Mouse (Mus musculus): Measurements from ENCODE around the gene Spcs2. TPM values are rescaled to one million over a fixed set of nuclear protein-coding genes. Genes with fewer than 3 reads are reported as not detected.
A peak's percentile ranks its signal among the peaks of the same experiment; 100 is the strongest.

Spcs2 gene
- polyA plus RNA-seq, 1 experiment: 78.5 TPM

DNA sequence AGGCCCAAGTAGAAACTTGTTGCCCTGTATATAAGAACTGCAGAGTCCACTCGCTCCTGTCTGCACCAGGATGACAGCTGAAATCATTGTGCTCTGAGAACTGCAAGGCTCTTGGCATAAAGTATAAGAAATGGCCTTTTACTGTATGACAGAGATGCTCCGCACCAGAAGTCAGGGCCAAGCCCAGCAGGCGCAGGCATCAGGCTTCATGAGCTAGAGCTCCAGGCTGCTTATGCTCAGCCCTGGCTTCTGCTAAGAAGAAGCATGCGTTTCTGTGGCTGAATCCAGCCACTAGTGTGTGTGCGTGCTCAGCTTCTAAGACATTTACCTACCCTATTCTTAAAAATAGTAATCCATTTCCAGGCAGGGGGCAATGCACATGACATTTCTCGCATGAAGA is 31.2 kb upstream of the Spcs2 start:
- Histone ChIP-seq H3K27ac (ENCODE audit: insufficient read depth, low read length) (no peak overlapping the region), H3K27me3 (ENCODE audit: control insufficient read depth, insufficient read depth, low read length) (no peaks in the 10 kb centered on the region), H3K4me1 (ENCODE audit: control insufficient read depth, insufficient read depth, low read length) (no peaks in the 10 kb centered on the region), H3K4me3 (replicated peaks; ENCODE audit: insufficient read depth, low read depth, low read length) (no peak overlapping the region)
- DNase-seq: peak in 1 of 2 experiments; percentile 32
- 30% methylated on average over 6 of the region's 6 CpGs for WGBS
- no peak for TF ChIP-seq CTCF (IDR thresholded peaks at IDR 0.05; ENCODE audit: borderline replicate concordance, insufficient read depth, low read depth, low read length)
- no peak for TF ChIP-seq POLR2A (IDR thresholded peaks at IDR 0.05; ENCODE audit: borderline replicate concordance, insufficient read depth, low read length)

DNA sequence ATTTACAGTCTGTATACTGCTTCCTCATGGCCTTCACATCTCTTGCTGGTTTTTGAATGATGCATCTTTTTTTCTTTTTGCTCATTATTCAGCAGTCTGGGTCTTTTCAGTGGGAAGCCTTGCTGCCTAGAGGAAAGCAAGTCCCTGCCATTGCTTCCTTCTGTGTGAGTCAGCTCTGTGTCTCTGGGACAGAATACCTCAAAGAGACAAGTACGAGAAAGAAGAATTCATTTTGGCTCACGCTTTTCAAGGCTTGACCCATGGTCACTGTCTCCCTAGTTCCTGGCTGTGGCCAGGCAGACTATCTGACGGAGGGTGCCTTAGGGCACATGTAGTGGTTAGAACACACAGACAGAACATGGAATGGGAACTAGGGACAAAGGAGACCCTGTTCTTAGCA is 30.7 kb upstream of the Spcs2 start:
- no peaks in the 10 kb centered on the region for H3K27me3 ChIP-seq (ENCODE audit: control insufficient read depth, insufficient read depth, low read length)
- H3K4me1 ChIP-seq (ENCODE audit: control insufficient read depth, insufficient read depth, low read length): no peaks in the 10 kb centered on the region
- TF ChIP-seq CTCF (IDR thresholded peaks at IDR 0.05; ENCODE audit: borderline replicate concordance, insufficient read depth, low read depth, low read length) (no peak), POLR2A (IDR thresholded peaks at IDR 0.05; ENCODE audit: borderline replicate concordance, insufficient read depth, low read length) (no peak)
- H3K27ac ChIP-seq (ENCODE audit: insufficient read depth, low read length): no peak overlapping the region
- WGBS: 86% methylated on average over 3 of the region's 3 CpGs
- no peak for DNase-seq
- H3K4me3 ChIP-seq (replicated peaks; ENCODE audit: insufficient read depth, low read depth, low read length): no peak overlapping the region

DNA sequence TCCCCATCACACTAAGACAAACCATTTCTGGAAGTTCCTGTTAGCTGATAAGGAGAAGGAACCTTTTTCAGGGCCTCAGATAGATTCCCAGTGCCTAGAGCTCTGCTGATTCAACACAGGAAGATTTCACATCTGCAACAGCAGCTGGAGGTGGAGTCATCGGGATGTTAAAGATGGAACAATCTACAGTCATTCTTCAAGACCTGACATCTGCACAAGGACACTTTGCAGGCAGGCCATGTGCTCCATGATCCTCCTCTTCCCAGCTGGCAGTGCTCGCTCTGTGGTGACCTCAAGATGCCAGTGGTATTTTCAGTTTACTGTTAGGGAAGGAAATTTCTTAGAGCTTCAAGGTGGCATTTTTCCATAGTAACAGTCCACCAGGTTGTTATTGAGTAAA is 29.1 kb upstream of the Spcs2 start:
- Histone ChIP-seq H3K27ac (ENCODE audit: insufficient read depth, low read length) (no peak overlapping the region), H3K4me1 (ENCODE audit: control insufficient read depth, insufficient read depth, low read length) (no peaks in the 10 kb centered on the region), H3K27me3 (ENCODE audit: control insufficient read depth, insufficient read depth, low read length) (no peaks in the 10 kb centered on the region), H3K4me3 (replicated peaks; ENCODE audit: insufficient read depth, low read depth, low read length) (no peak overlapping the region)
- no peak for TF ChIP-seq CTCF (IDR thresholded peaks at IDR 0.05; ENCODE audit: borderline replicate concordance, insufficient read depth, low read depth, low read length)
- TF ChIP-seq POLR2A (IDR thresholded peaks at IDR 0.05; ENCODE audit: borderline replicate concordance, insufficient read depth, low read length): no peak
- no peak for DNase-seq
- 91% methylated on average over 2 of the region's 2 CpGs for WGBS

DNA sequence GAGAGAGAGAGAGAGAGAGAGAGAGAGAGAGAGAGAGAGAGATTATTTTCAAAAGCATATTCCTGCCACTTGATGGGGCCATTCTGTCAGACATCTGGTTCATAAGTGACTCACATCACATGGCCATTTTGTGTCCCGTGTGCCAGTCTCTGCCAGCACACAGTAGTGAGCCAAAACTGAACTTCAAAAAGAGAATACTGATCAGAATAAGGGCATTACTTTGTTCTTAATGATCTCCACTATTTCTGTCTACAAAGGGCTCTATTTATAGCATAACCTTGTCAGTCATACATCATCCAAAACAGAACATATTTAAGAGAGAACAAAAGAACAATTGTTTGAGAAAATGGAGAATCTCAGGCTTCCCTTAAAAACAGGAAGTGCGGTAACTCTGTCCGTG is 28.2 kb upstream of the Spcs2 start:
- no peak for TF ChIP-seq CTCF (IDR thresholded peaks at IDR 0.05; ENCODE audit: borderline replicate concordance, insufficient read depth, low read depth, low read length)
- TF ChIP-seq POLR2A (IDR thresholded peaks at IDR 0.05; ENCODE audit: borderline replicate concordance, insufficient read depth, low read length): no peak
- WGBS: 61% methylated on average over 3 of the region's 3 CpGs
- DNase-seq: no peak
- Histone ChIP-seq H3K27me3 (ENCODE audit: control insufficient read depth, insufficient read depth, low read length) (no peaks in the 10 kb centered on the region), H3K27ac (ENCODE audit: insufficient read depth, low read length) (no peak overlapping the region), H3K4me1 (ENCODE audit: control insufficient read depth, insufficient read depth, low read length) (no peaks in the 10 kb centered on the region), H3K4me3 (replicated peaks; ENCODE audit: insufficient read depth, low read depth, low read length) (no peak overlapping the region)

DNA sequence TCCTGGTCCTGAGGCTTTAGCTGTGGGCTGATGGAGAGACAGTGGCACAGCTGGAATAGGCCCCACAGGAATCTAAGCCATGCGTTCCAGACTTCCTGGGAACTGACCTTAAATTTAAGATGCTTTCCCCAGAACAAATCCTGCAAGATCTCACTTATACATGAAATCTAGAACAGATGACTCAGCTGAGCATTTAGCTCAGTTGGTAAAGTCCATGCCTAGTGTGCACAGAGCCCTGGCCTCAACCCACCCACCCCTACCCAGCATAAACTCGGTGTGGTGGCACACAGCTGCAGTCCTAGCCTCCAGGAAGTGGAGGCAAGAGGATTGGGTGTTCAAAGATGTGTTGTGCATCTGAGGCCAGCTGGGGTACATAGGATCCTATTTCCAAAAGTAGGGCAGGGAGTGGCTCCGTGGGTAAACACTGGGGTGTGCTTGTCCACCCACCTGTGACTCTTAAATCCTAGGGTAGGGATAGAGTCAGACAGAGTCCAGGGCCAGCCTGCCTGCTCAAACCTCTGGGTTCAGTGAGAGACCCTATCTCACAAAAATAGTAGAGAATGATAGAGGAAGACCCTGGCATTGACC is 27.0 kb upstream of the Spcs2 start:
- Histone ChIP-seq H3K27ac (ENCODE audit: insufficient read depth, low read length) (no peak overlapping the region), H3K27me3 (ENCODE audit: control insufficient read depth, insufficient read depth, low read length) (no peaks in the 10 kb centered on the region), H3K4me3 (replicated peaks; ENCODE audit: insufficient read depth, low read depth, low read length) (no peak overlapping the region), H3K4me1 (ENCODE audit: control insufficient read depth, insufficient read depth, low read length) (no peaks in the 10 kb centered on the region)
- TF ChIP-seq CTCF (IDR thresholded peaks at IDR 0.05; ENCODE audit: borderline replicate concordance, insufficient read depth, low read depth, low read length) (no peak), POLR2A (IDR thresholded peaks at IDR 0.05; ENCODE audit: borderline replicate concordance, insufficient read depth, low read length) (no peak)
- DNase-seq: no peak
- 84% methylated on average over 3 of the region's 3 CpGs for WGBS

DNA sequence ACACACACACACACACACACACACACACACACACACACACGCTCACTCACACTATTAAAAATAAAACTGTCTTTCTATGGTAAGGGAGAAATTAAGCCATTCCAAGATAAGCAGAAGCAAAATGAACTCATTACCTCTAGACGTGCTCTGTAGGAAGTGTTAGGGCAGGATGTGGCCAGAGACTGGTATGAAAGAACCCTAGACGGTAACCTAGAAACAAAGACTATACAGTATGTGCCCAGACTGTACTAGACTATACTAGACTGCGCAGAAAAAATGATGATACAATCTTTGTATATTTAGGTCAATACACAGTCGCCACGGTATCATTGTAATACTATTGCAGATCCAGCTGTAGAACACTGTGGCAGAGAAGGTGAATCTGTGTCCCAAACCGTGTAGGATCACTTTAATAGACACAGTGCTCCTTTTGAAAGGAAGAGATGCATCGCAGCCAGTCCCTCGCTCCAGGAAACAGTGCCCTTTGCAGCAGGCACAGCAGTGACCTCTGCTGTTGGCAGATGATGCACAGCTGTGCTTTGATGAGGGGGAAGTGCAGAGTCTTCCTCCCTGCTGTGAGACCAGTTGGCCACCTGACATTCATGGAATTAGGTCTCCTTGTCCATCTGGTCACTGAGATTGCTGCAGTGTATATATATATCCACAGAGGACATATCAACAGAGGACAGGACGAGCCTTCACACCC is 26.1 kb upstream of the Spcs2 start:
- peak in 1 of 2 experiments; percentile 21 for DNase-seq
- Histone ChIP-seq H3K27me3 (ENCODE audit: control insufficient read depth, insufficient read depth, low read length) (no peaks in the 10 kb centered on the region), H3K4me3 (replicated peaks; ENCODE audit: insufficient read depth, low read depth, low read length) (no peak overlapping the region), H3K27ac (ENCODE audit: insufficient read depth, low read length) (no peak overlapping the region), H3K4me1 (ENCODE audit: control insufficient read depth, insufficient read depth, low read length) (no peaks in the 10 kb centered on the region)
- TF ChIP-seq POLR2A (IDR thresholded peaks at IDR 0.05; ENCODE audit: borderline replicate concordance, insufficient read depth, low read length) (no peak), CTCF (IDR thresholded peaks at IDR 0.05; ENCODE audit: borderline replicate concordance, insufficient read depth, low read depth, low read length) (no peak)
- 46% methylated on average over 10 of the region's 10 CpGs for WGBS

DNA sequence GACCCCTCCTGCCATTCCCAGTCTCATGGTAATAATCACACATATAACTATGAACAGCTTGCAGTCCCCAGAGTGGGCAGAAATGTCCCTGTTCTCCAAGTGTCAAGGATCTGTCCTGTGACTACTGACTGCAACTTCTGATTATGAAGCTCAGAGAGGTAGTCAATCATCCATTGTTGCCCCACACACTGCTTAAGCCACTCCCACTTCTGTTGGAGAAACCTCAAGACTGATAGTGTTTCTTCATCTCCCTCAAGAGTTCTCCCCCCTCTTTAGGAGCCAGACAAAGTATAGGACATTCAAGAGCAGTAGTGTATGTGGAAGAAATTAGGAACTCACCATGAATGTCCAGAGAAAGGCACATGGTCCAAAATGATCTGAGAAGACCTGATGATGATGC is 24.5 kb upstream of the Spcs2 start:
- TF ChIP-seq CTCF (IDR thresholded peaks at IDR 0.05; ENCODE audit: borderline replicate concordance, insufficient read depth, low read depth, low read length) (no peak), POLR2A (IDR thresholded peaks at IDR 0.05; ENCODE audit: borderline replicate concordance, insufficient read depth, low read length) (no peak)
- no peak overlapping the region for H3K27ac ChIP-seq (ENCODE audit: insufficient read depth, low read length)

DNA sequence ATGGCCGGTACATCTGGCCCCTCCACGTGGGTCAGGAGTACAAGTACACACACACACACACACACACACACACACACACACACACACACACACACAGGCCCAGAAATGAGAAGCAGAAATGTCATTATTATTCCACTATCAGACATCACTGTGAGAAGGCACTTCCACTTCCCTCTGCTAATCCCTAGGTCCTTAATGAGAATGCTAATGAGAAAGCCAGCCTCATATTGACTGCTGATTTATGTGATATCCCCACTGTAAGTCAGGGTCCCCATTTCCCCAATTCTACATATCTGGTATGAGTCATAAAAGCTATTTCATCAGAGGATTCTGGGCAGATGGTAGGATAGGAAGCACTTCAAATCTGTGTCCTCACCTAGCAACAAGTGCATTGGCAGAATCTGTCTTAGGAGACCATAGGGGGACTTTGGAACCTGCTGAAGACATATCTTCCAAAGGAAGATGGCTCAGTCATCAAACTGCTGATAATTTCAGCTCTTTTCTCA is 24.0 kb upstream of the Spcs2 start:
- TF ChIP-seq CTCF (IDR thresholded peaks at IDR 0.05; ENCODE audit: borderline replicate concordance, insufficient read depth, low read depth, low read length): no peak
- no peak for TF ChIP-seq POLR2A (IDR thresholded peaks at IDR 0.05; ENCODE audit: borderline replicate concordance, insufficient read depth, low read length)
- no peak for DNase-seq
- Histone ChIP-seq H3K27ac (ENCODE audit: insufficient read depth, low read length) (no peak overlapping the region), H3K4me1 (ENCODE audit: control insufficient read depth, insufficient read depth, low read length) (no peaks in the 10 kb centered on the region), H3K27me3 (ENCODE audit: control insufficient read depth, insufficient read depth, low read length) (no peaks in the 10 kb centered on the region), H3K4me3 (replicated peaks; ENCODE audit: insufficient read depth, low read depth, low read length) (no peak overlapping the region)
- WGBS: 79% methylated on average over 2 of the region's 2 CpGs

More for the DNA sequence above, 24.5 kb upstream of the Spcs2 start:
- H3K4me3 ChIP-seq (replicated peaks; ENCODE audit: insufficient read depth, low read depth, low read length): no peak overlapping the region
- no peaks in the 10 kb centered on the region for H3K4me1 ChIP-seq (ENCODE audit: control insufficient read depth, insufficient read depth, low read length)
- no peaks in the 10 kb centered on the region for H3K27me3 ChIP-seq (ENCODE audit: control insufficient read depth, insufficient read depth, low read length)
- no peak for DNase-seq
